Mouse (Mus musculus): ENCODE results near the gene Nsmce1. TPM values are rescaled to one million over a fixed set of nuclear protein-coding genes. Genes with fewer than 3 reads are reported as not detected.

The Nsmce1 gene
- total RNA-seq (2015) (62.5 and 74.2 TPM in 2 replicates), total RNA-seq (2017) (73.6 and 73.8 TPM in 2 replicates)

DNA sequence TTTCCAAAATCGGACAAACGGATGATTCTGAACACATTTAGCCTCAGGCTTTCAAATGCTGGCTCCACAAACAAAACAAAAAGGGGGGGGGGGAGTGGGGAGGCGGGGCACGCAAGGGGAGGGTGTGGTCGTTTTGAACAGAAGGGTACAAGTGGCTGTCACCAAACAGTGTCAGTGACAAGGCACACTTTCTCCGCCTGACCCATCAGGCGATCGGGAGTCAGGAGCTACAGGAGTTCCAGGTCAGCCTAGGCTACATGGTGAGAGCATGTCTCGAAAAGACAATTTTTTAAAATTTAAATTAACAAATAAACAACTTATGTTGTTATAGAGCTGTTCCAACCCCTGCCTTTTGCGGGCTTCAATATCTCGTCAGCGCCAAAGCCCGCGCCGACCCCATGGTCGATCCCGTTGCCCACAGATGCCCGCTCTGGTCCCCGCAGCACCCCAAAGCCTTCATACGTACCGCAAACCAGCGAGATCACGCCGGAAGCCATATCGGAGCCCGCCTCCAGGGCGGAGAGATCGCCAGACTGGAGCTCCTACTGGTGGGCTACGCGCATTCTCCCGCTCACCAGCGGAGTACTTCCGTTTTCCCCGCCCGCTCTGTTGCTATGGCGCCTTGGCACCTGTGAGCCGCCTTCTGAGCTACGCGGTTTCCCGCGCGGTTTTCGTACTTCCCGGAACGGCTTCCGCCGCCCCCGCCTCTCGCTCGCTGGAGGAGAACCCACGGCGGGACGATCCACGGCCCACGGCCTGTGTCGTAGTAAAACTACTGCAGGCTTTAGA, at the start of gene Nsmce1:
Nsmce1 (minus strand) TSS at position 650 of the 789 bp plus-strand sequence.
- ATAC-seq (ENCODE audit: poor library complexity, severe bottlenecking) = peak; percentile 95

DNA sequence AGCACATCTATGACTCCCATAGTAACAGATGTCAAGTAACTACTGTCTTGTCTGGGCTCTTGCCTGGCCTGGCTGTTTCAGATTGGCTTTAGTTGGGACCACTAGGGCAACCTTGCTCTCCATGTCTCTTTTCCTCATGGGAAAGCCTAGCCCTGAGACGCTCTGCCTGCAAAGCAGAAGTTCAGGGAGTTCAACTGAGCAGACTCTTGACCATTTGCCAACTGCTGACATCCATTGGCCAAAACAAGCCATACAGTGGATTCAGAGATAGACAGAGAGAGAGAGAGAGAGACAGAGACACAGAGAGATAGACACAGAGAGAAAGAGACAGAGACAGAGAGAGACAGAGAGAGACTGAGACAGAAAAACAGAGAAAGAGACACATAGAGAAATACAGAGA, 49.6 kb upstream of the Nsmce1 start:
- no peak for ATAC-seq (ENCODE audit: poor library complexity, severe bottlenecking)

DNA sequence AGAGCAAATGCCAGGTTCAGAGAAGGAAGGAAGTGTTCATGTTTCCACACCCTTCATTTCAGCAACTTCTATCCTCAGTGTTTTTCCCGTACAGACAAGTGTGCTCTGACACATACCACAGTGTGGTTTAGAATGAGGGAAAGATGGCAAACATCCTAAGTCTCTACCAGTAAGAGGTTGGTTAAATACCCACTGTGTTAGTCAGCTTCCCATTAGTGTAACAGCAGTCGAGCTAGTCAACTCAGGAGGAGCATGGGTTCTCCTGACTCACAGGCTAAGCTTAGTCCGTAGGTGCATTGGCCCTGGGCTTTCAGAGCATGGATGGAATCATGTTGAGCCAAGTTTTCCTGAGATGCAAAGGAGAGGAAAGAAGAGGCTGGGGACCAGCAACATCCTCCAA, 48.0 kb upstream of the Nsmce1 start:
- ATAC-seq (ENCODE audit: poor library complexity, severe bottlenecking) = peak; percentile 12; the same call in 1 of the 2 replicates

DNA sequence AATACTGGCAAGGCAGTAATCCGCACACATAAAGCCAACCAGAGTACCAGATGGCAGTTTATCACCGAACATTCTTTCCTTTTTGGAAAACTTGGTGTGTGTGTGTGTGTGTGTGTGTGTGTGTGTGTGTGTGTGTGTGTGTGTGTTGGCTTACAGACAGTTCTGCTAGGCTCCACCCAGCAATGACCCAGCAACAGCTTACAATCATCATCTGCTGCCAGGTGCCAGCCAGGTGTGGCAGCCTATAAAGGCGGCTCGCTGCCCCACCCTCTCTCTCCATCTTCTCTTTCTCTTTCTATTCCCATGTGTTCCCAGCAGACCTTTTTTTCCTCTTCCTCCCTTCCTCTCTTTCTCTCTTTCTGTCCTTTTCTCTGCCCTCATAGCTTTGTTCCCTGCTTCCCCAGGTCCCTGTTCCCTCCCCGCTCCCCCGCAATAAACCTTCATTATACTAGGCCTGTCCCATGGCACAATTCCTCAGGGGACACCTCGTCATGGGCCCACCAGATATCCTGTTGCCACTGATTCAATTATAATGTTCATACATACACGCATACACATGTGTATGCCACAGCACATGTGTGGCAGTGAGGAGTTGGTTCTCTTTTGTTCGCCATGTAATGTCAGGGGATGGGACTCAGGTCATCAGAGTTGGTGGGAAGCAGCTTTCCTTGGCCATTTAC, 36.6 kb upstream of the Nsmce1 start:
- ATAC-seq (ENCODE audit: poor library complexity, severe bottlenecking) = no peak

DNA sequence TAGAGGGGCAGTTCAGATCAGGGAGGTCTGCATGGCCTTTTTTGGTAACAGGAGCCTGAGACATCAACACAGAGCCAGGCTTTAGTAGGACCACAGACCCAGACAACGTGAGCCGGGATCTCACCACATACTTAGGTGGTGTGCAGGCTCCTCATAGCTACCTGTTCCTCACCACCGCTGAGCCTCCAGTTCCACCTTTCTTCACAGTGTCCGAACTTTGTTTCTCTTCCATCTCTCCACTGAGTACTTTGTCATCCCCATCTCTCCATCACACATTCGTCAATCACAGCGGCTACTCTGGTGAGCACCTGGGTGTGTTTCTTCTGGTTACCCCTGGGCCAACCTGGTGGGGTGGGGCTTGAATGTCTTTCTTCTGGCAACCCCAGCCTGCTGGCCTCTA, 35.8 kb upstream of the Nsmce1 start:
- no peak for ATAC-seq (ENCODE audit: poor library complexity, severe bottlenecking)

DNA sequence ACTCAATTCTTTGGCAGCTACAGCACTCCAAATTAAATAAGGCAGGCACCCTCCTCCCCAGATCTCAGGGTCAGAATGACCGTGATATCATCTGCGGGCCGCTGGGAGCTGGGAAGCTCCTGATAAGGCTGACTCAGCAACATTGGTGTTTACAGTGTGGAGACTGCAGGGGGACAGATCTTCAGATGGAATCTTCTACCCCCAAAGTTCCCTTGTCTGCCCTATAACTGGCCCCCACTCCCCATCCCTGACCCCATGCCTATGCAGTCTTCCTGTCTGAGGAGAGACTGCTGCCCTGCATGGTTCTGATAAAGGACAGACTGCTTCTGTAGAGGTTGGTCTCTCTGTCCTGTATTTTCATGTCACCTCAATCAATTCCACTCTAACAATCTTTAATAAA, 31.7 kb upstream of the Nsmce1 start:
- no peak for ATAC-seq (ENCODE audit: poor library complexity, severe bottlenecking)

DNA sequence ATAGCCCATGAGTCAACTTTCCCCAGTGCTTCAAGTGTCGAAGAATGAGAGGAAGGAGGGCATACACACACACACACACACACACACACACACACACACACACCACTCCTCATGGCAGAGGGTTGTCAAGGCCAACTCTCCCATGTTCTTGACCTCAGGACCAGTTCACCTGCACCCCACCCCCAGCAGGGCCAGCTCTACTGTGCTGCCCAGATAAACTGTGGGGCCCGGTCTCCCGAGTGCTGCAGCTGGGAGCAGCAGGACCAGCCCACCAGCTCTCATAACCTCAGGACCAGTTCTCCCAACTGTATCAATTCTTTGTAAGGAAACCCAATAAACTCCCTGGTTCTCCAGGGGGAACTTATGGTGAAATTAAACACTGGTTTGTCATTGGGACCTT, 28.3 kb upstream of the Nsmce1 start:
- no peak for ATAC-seq (ENCODE audit: poor library complexity, severe bottlenecking)

DNA sequence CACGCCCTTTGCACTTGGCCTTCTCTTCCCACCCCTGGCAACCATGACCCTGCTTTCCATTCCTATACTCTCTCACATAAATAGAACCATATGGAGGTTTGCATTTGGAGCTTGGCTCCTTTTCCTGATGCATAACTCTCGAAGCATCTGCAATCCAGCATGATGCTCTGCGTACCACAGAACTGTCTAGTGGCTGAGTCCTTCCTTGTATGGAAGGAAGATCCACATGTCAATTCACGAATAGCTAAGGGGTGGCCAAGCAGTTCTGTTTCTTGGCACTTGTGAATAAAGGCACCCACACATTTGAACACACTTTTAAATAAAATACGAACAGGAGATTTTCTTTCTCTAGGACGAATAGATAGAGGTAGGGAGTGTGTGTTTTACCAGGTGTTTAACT, 26.1 kb upstream of the Nsmce1 start:
- ATAC-seq (ENCODE audit: poor library complexity, severe bottlenecking) = no peak

DNA sequence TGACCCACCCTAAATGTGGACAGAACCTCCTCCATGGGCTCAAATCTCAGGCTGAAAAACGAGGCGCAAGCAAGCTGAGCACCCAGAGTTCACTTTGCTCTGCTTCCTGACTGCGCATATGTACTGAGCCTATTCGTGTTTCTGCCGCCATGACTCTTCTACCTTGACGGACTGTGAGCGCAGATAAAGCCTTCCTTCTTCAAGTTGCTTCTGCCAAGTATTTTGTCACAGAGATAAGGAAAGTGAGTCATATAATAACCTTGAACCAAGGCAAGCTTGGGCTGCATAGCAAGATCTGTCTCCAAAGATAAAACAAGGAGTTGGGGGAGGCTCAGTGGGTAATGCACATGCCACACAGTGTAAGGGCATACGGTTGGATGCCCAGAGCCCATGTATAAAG, 25.3 kb upstream of the Nsmce1 start:
- no peak for ATAC-seq (ENCODE audit: poor library complexity, severe bottlenecking)

DNA sequence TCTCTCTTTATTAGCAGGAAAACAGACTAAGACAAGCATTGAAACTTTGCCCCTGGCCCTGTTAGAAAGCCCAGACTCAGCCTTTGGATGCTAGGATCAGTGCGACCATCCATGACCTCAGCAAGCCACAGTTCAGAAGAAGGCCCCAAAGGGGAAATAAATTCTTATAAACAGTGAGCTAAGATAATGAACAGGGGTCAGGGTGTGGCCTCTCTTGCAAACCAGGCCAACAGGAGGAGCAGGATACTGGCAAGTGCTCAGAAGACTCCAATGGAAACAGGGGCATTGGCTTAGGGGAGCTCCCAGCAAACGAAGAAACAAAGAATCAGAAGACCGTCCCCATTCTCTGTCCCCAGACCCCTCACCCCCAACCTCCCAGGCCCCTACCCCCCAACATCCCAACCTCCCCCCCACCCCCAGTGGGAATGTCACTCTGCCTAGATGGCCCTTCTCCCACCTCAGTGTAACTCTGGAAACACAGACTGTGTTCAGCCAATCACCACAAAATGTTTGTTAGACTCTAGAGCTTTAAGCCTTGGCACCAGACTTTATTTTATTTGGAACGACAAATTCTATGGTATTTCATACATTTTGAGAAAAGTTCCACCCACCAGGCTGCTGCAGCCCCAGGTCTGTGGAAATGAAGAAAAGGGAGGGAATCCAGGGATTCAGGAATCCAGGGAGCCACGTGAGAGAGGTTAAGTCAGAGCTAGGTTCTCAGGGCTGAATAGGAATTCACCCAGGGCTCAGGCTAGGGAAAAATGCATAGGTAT, 23.9 kb upstream of the Nsmce1 start:
- ATAC-seq (ENCODE audit: poor library complexity, severe bottlenecking) = no peak

DNA sequence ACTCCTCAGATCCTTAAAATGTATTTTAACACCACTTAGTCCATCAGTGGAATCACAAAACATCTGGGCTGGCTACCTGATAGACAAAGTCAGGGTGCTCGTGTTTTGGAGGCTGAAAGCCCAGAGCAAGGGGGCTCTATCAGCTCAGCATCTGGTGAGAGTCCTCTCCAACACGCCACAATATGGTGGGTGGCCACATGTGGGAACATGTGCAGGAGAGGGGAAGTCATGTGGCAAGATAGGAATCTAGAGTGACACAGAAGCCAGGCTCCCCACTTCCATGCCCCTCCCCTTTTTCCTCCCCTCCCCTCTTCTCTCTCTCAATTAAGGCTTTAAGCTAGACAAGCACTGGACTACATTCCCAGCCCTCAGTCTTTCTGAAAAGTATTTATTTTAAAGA, 20.5 kb upstream of the Nsmce1 start:
- peak; percentile 61 for ATAC-seq (ENCODE audit: poor library complexity, severe bottlenecking)

DNA sequence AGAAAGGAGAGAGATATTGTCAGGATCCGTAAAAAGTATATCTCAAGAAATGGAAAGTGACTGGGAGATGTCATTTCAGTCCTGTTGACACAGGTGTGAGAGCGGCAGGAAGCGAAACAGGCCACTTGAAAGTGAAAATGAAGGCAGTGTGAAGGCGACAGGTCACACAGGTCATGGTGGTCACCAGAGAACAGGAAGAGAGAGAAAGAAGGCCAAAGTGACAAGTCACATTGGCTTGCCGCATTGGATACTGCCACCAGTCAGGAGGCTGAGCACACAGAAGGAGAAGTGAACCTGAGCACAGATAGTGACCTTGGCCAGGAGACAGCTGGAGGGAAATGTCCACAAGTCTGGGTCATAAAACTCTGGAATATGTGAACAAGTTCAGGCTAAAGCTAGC, 20.0 kb upstream of the Nsmce1 start:
- ATAC-seq (ENCODE audit: poor library complexity, severe bottlenecking) = peak; percentile 80

DNA sequence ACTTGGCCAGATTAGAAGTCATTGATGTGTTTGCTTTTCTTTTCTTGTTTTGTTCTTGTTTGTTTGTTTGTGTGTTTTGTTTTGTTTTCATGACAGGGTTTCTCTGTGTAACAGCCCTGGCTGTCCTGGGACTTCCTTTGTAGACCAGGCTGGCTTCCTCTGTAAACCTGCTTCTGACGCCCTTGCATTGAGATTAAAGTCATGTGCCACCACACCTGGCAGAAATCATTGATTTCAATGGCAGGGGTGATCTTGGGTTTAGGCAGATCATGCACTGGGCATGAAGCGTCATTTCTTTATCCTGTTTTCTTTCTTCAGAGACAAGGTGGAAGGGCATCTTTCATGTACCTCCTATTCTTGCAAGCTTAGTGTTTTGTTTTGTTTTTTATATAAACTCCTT, 15.9 kb upstream of the Nsmce1 start:
- no peak for ATAC-seq (ENCODE audit: poor library complexity, severe bottlenecking)

DNA sequence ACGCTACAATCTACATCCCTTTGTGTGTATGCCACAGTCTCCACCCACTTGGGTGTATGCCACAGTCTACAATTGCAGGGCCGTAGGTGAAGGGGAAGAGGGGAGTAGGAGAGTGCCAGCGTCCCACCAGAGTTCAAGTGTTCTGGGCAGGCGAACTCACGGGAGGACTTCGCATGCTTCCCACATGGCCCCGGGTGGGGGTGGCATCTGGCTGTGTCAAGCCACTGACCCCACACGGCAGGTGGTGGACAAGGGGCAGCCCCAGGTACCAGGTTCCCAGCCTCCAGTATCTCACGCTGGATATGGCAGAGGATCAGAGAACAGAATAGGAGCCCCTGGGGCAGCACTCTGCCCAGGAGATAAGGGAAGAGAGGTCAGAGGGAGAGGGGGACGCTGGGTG, 14.2 kb upstream of the Nsmce1 start:
- ATAC-seq (ENCODE audit: poor library complexity, severe bottlenecking) = no peak

DNA sequence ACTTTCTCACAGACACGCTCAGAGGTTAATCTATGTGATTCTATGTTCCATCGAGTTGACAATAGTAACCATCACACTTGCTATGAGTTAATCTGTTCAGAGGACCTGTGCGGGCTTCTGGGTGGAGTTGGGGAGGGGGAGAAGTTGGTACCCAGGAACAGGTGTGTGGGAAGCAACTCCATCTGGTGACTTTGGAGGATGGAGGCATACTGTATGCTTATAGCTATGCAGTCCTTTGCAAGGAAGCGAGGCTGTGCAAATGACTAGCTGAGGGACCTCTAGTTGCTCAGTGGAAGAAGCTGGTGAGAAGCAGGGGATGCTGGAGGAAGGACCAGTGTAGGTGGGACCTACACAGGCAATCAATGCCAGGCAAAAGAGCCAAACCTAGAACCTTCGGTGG, 13.2 kb upstream of the Nsmce1 start:
- no peak for ATAC-seq (ENCODE audit: poor library complexity, severe bottlenecking)

DNA sequence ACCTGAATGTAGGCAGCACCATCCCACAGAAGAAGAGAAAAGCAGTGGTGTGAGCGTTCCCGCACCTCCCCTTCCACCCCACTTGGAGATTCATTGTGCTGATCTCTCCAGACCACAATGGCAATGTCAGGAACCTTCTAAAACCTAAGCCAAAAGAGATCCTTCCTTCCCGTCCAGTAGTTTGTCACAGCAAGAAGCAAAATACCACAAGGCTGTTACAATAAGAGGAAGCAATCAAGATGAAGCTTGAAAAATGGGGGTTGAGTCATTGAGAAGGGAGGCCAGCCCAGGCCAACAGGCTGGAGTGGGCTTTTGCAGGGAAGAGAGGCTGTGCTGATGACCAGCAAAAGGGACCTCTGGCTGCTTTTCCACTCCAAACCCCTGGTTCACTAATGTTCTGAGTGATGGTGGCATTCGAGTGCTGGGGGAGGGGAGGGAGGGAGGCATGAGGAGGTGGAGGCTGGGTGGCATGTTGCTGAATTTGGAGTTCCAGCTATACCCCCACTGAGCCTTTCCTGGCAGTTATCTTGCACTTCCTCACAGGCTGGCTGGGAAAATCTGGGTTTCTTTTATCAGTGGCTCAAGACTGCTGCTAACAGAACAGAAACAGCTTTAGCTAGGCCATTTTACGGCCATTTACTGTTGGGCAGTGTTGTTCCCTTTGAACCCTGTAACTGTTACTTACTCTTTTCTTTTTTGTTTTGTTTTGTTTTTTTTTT, 12.1 kb upstream of the Nsmce1 start:
- ATAC-seq (ENCODE audit: poor library complexity, severe bottlenecking) = peak; percentile 87

DNA sequence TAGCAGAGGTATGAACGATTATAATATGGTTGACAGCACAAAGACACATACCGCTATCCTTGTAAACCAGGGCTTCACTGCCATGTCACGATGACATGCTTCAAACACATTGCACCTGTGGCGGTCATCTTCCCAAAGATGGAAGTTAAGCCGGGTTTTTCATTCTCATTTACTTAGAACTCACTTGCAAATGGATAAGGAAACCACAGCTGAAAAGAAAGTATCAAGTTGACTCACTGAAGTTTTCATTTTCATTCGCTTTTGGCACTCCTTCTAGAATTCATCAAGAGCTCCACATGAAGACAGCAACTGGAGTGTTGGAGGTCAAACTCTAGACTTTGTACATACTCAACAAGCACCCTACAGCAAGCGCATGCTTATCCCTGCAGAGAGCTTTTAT, 9.5 kb upstream of the Nsmce1 start:
- ATAC-seq (ENCODE audit: poor library complexity, severe bottlenecking) = no peak

DNA sequence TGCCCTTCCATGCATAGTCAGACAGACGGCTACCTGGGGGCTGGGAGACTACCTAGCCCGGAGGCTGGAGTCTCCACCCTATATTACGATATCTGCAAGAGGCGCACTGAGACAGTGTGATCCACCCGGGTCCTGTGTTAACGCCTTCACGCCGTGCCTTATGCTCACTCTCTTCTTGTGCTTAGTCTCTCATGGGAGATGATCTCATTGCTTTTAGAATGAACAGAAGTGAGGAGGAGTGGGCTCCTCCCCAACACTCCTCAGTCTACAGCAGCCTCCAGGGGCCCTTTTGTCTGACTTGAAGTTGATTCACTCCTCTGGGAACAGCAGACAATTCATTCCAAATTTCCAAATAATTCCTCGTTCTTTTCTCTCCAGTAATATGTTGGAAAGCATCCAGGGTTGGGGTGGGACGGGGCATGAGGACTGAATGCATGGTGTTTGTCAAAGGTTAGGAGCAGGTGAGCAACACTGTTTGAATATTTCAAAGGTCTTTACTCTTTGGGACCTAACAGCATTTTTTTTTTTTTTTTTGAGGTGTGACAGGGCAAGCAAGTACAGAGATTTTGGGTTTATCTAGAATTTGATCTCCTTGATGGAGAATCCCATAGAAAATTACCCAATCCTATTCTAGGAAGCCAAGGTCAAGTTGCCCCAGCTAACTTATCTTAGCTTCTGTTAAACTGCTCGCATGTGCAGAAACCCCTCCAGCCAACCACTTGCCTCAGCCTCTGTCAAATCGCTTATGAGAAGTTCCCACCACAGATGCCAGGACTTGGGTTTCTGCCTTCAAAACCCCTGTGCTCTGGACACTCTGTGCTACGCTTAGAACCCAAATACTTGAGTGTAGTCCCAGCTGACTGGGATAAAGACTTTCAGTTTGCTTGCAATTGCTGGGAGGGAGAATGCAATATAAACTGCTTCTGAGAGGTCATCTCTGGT, 8.8 kb upstream of the Nsmce1 start:
- ATAC-seq (ENCODE audit: poor library complexity, severe bottlenecking) = no peak

DNA sequence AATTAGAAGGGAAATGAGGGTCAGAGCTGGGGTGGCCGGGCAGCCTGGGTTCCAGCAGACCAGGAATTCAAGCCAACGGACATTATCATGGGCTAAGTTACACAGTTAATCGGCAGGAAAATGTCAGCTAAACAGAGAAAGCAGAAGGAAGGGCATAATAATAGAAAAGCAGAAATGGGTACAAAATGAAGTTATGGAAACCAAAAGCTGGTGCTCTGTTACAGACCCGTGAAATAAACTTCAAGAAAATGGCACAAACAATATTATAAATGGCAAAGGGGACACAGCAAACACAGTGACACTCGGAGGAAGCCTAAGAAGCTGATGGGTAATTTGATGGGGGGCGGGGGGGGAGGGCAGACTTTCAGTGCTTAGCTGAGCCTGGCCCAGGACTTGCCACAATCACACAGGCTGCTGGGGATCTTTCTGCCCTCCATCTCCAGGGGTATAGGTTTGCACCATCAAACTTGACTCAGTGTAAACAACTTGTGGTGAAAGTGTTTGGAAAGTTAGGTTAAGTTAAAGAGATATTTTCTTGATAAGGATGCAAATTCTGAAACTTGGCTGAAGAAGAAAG, 4.6 kb upstream of the Nsmce1 start:
- no peak for ATAC-seq (ENCODE audit: poor library complexity, severe bottlenecking)

DNA sequence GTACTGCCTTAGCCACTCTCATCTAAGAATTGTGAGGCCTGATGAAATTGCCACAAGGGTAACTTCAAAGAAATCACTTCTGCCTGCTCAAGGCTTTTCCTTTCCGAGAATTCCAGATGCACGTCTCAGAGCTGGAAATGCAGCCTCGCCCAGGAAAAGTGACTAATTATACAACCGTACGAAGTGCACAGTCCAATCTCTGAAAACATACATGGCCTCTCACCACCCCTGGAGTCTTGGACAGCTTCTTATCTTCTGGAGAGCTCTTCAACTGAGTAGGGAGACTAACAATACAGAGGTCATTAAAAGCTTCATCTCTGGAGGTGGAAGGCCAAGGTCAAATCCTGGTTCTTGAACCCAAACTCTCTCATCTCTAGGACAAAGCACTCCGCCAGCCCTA, 1.2 kb upstream of the Nsmce1 start:
- ATAC-seq (ENCODE audit: poor library complexity, severe bottlenecking) = no peak
